Mouse (Mus musculus) embryonic facial prominence, embryonic 14.5 days (tissue): Measurements from ENCODE around the gene Ctu2. TPM values are rescaled to one million over a fixed set of nuclear protein-coding genes. Genes with fewer than 3 reads are reported as not detected.

Experiments used
- ATAC-seq: fragments of 200-750 bp; cut with Nextera tagmentation; 2 replicates; pipeline ENCODE4 v1.8.0; 2017; ENCODE audit warnings: low read depth, moderate number of reproducible peaks, moderate TSS enrichment
- DNase-seq: peaks from one replicate; pipeline ENCODE4 v3.0.0-alpha.2; 2015; ENCODE audit warnings: low spot score
- H3K27ac ChIP-seq: fragments of 300-500 bp; sonication (generic); replicated peaks from 2 replicates; pipeline ENCODE4 v1.5.1; 2014; ENCODE audit warnings: low read depth, mild to moderate bottlenecking, low read length, moderate library complexity
- H3K27me3 ChIP-seq: fragments of 300-500 bp; sonication (generic); replicated peaks from 2 replicates; pipeline ENCODE4 v1.6.1; 2014; ENCODE audit warnings: low read length; ENCODE audit not compliant: control insufficient read depth, insufficient read depth
- H3K36me3 ChIP-seq: fragments of 300-500 bp; sonication (generic); 2 replicates; pipeline ENCODE4 v1.6.1; 2014; ENCODE audit warnings: low read length, mixed read lengths; ENCODE audit not compliant: control insufficient read depth, insufficient read depth
- H3K4me1 ChIP-seq: fragments of 300-500 bp; sonication (generic); 2 replicates; pipeline ENCODE4 v1.6.1; 2014; ENCODE audit warnings: antibody characterized with exemption, low read length; ENCODE audit not compliant: control insufficient read depth, insufficient read depth
- H3K4me2 ChIP-seq: fragments of 300-500 bp; sonication (generic); 2 replicates; pipeline ENCODE4 v1.6.1; 2014; ENCODE audit warnings: low read depth, mild to moderate bottlenecking, low read length, moderate library complexity, mixed read lengths
- H3K4me3 ChIP-seq: fragments of 300-500 bp; sonication (generic); 2 replicates; pipeline ENCODE4 v1.5.1; 2014; ENCODE audit warnings: low read depth, mild to moderate bottlenecking, low read length
- H3K9ac ChIP-seq: fragments of 300-500 bp; sonication (generic); 2 replicates; pipeline ENCODE4 v1.6.1; 2014; ENCODE audit warnings: low read depth, mild to moderate bottlenecking, low read length, moderate library complexity, mixed read lengths
- H3K9me3 ChIP-seq: fragments of 300-500 bp; sonication (generic); 2 replicates; pipeline ENCODE4 v1.6.1; 2016; ENCODE audit warnings: low read length; ENCODE audit not compliant: control insufficient read depth
- WGBS: fragments of 180-500 bp; shearing (Covaris S2); extraction: QIAGEN DNeasy Blood & Tissue Kit; methylation state at CpG from one replicate; pipeline ENCODE4 v1.1.7; 2014; 5-methylcytosine and 5-hydroxymethylcytosine counted together
- polyA plus RNA-seq: library from polyadenylated mRNA; unstranded; fragments of >200 nt; fragmentation: Nextera tagmentation; extraction: Ambion mirVana; gene quantifications from 2 replicates; pipeline ENCODE4 v1.2.1, GENCODE M21; 2014

Gene Ctu2
- polyA plus RNA-seq, 1 experiment from 2014 or later = 49.0 TPM

- peak overlapping the region; percentile 71; the same call in 1 of the 2 replicates for H3K27ac ChIP-seq
- 1% methylated on average over 8 of the region's 12 CpGs for WGBS
- H3K36me3 ChIP-seq = peaks cover 12% of the 10 kb centered on the region; the same call in 1 of the 2 replicates
- no peaks in the 10 kb centered on the region for H3K27me3 ChIP-seq
- peaks cover 15% of the 10 kb centered on the region for H3K4me1 ChIP-seq
- peak overlapping the region; percentile 73 for H3K9ac ChIP-seq
- peak overlapping the region; percentile 97 for H3K4me2 ChIP-seq
- no peaks in the 10 kb centered on the region for H3K9me3 ChIP-seq
- DNase-seq (no peak), ATAC-seq (peak; percentile 4; the same call in 1 of the 2 replicates)
- peak overlapping the region; percentile 56 for H3K4me3 ChIP-seq
Observed at GRCm38 (mm10) chr8:122442781-122443180, 33.2 kb upstream of the Ctu2 start.

- H3K36me3 ChIP-seq = 0 out of 2 replicates have a peak, but pooled peaks cover 7% of the 10 kb centered on the region
- H3K4me2 ChIP-seq = peak within 1 kb of the TSS; percentile 97
- WGBS = under 1% methylated on average over 47 of the region's 47 CpGs
- DNase-seq (peak; percentile 100), ATAC-seq (peak; percentile 99)
- H3K9ac ChIP-seq = peak within 1 kb of the TSS; percentile 73
- no peaks in the 10 kb centered on the region for H3K27me3 ChIP-seq
- H3K4me3 ChIP-seq = peak within 1 kb of the TSS; percentile 56
- peak within 1 kb of the TSS; percentile 91 for H3K27ac ChIP-seq
- no peaks in the 10 kb centered on the region for H3K9me3 ChIP-seq
- peaks cover 15% of the 10 kb centered on the region for H3K4me1 ChIP-seq
Observed at GRCm38 (mm10) chr8:122443262-122444006, 32.5 kb upstream of the Ctu2 start, which contains the start of gene Mvd. Gene Mvd (minus strand): TSS chr8:122443422.

- peak overlapping the region; percentile 91 for H3K27ac ChIP-seq
- peak overlapping the region; percentile 82 for H3K4me2 ChIP-seq
- WGBS = 4% methylated on average over 19 of the region's 19 CpGs
- no peaks in the 10 kb centered on the region for H3K9me3 ChIP-seq
- ATAC-seq = peak; percentile 39
- H3K9ac ChIP-seq = peak overlapping the region; percentile 71
- peak; percentile 94 for DNase-seq
- H3K4me3 ChIP-seq = peak overlapping the region; percentile 56
- H3K36me3 ChIP-seq = 0 out of 2 replicates have a peak, but pooled peaks cover 6% of the 10 kb centered on the region
- no peaks in the 10 kb centered on the region for H3K27me3 ChIP-seq
- peaks cover 15% of the 10 kb centered on the region for H3K4me1 ChIP-seq
Observed at GRCm38 (mm10) chr8:122444058-122444748, 31.7 kb upstream of the Ctu2 start.

DNA sequence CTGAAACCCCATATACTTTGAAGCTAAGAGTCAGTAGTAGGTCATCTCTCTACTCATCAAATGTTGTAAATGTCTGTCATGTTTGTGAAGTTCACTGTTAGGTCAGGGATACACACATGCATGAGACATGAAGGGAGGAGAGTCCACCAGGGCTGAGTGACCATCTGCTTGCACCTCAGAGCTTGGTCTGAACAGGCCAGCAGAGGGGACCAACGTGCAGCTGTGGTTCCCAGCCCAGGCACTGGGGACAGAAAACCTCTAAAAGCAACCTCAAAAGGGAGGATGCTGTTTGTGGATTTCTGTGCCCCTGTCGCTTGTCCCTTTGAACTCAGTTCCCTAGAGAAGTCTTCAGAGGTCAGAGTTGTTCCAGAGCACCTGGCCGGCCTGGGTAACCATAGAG is 30.7 kb upstream of the Ctu2 start:
- H3K9ac ChIP-seq = no peak overlapping the region
- peaks cover 15% of the 10 kb centered on the region for H3K4me1 ChIP-seq
- no peaks in the 10 kb centered on the region for H3K36me3 ChIP-seq
- ATAC-seq (no peak), DNase-seq (no peak)
- H3K27ac ChIP-seq = no peak overlapping the region
- no peaks in the 10 kb centered on the region for H3K9me3 ChIP-seq
- H3K4me2 ChIP-seq = peak overlapping the region; percentile 82
- H3K4me3 ChIP-seq = no peak overlapping the region
- 55% methylated on average over 3 of the region's 3 CpGs for WGBS
- no peaks in the 10 kb centered on the region for H3K27me3 ChIP-seq

DNA sequence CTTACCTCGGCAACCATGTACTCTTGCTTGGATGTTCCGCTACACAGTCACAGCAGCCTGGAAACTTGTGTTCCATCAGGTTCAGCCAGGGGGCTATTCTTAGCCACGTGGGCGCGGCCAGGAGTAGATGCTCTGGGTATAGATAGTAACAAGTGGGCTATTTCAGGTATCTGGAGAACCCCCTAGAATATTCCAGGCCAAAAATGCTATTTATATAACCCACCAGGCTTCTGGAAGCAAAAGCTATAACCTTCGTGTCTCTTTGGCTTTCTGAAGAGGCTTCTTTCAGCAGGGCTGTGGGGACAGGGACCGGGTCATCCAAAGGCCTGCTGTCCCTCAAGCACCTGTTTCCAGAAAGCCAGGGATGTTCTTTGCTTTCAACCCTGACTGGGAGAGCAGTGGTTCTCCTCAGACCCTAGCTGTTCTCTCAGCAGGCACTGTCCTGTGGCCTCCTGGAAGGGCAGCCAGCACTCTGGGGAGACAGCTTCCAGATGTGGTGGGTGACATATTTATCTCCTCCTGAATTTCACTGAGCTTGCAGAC is 24.7 kb upstream of the Ctu2 start:
- Histone ChIP-seq H3K4me3 (no peak overlapping the region), H3K27me3 (no peaks in the 10 kb centered on the region), H3K9me3 (no peaks in the 10 kb centered on the region), H3K36me3 (no peaks in the 10 kb centered on the region), H3K4me1 (no peaks in the 10 kb centered on the region), H3K9ac (no peak overlapping the region; the same call in 1 of the 2 replicates), H3K27ac (no peak overlapping the region), H3K4me2 (no peak overlapping the region)
- DNase-seq = no peak
- ATAC-seq = 0 out of 2 replicates have a peak, but pooled peaks have one; percentile 16
- WGBS = 72% methylated on average over 7 of the region's 7 CpGs

- no peaks in the 10 kb centered on the region for H3K27me3 ChIP-seq
- H3K9me3 ChIP-seq = no peaks in the 10 kb centered on the region
- no peak overlapping the region for H3K4me2 ChIP-seq
- H3K9ac ChIP-seq = no peak overlapping the region
- ATAC-seq = no peak
- DNase-seq = no peak
- H3K4me1 ChIP-seq = no peaks in the 10 kb centered on the region
- no peaks in the 10 kb centered on the region for H3K36me3 ChIP-seq
- WGBS = 86% methylated on average over 9 of the region's 10 CpGs
- H3K27ac ChIP-seq = no peak overlapping the region
- no peak overlapping the region for H3K4me3 ChIP-seq
Observed at GRCm38 (mm10) chr8:122452154-122452553, 23.8 kb upstream of the Ctu2 start.

GRCm38 (mm10) chr8:122454409-122454808 is 21.5 kb upstream of the Ctu2 start:
- H3K9ac ChIP-seq = no peak overlapping the region
- no peak overlapping the region for H3K4me2 ChIP-seq
- H3K27me3 ChIP-seq = peaks cover 2% of the 10 kb centered on the region
- no peak for DNase-seq
- no peak overlapping the region for H3K4me3 ChIP-seq
- no peaks in the 10 kb centered on the region for H3K4me1 ChIP-seq
- no peak for ATAC-seq
- no peaks in the 10 kb centered on the region for H3K36me3 ChIP-seq
- no peak overlapping the region for H3K27ac ChIP-seq
- H3K9me3 ChIP-seq = no peaks in the 10 kb centered on the region
- WGBS = 88% methylated on average over 6 of the region's 6 CpGs

DNA sequence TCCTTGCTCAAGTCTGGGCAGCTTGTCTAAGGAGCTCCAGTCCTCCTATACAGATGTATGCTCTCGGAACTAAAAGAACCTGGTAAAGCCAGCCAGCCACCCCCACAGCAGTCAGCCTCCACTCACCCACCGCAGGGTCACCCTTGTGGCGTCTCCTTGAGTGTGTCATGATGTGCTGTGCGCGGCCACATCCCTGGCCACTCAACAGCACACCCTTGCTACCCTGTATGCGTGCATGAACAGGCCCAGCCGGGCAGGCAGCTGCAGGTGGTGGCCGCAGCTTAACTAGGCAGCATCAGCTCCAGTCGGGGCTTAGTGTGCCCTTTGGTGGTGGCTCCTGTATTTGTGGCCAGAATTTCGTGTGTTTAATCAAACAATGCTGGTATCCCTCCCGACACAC is 18.8 kb upstream of the Ctu2 start:
- WGBS = 72% methylated on average over 11 of the region's 11 CpGs
- Histone ChIP-seq H3K27ac (no peak overlapping the region), H3K36me3 (no peaks in the 10 kb centered on the region), H3K4me3 (no peak overlapping the region), H3K9me3 (no peaks in the 10 kb centered on the region), H3K4me1 (0 out of 2 replicates have a peak, but pooled peaks cover 5% of the 10 kb centered on the region), H3K4me2 (no peak overlapping the region), H3K27me3 (peaks cover 26% of the 10 kb centered on the region), H3K9ac (no peak overlapping the region)
- ATAC-seq (no peak), DNase-seq (no peak)
